Mouse (Mus musculus) megakaryocyte, embryonic 14.5 days (primary cell): ENCODE results near the gene Sag.

Experiments
- FLI1 ChIP-seq: IDR thresholded peaks from 2 replicates; pipeline ENCODE4 v1.6.1; 2012; ENCODE audit warnings: low read length, inconsistent platforms, mixed read lengths
- GATA1 ChIP-seq: IDR thresholded peaks from 3 replicates; pipeline ENCODE4 v1.6.1; 2012; ENCODE audit warnings: mixed read lengths, low read length, inconsistent platforms, borderline replicate concordance

DNA sequence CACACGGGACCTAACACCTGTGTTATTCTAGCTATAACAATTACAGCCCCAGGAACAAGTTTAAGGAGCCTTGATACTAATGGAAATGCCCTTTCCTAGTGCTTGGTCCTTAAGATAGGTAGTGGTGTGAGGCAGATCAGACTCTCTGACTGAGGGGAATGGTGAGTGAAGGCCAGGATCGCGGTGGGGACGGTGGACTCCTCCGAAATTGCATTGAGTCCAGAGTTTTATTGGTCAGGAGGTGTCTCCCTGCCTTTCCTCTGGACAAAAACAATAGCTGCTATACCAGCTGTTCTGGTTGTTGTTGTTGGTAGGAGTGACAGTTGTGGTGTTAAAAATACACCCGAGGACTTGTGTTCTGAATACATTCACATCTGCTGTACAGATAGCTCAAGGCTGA lies 50.9 kb downstream of the Sag start:
- no peak for TF ChIP-seq GATA1
- no peak for TF ChIP-seq FLI1
